Mouse (Mus musculus) intestine, embryonic 14.5 days (tissue): ENCODE data around the gene Rab21. TPM values are rescaled to one million over a fixed set of nuclear protein-coding genes. Genes with fewer than 3 reads are reported as not detected.

Experiments
- polyA plus RNA-seq: library from polyadenylated mRNA; unstranded; fragments of >200 nt; fragmentation: Nextera tagmentation; extraction: Ambion mirVana; gene quantifications from 2 replicates; pipeline ENCODE4 v1.2.1, GENCODE M21; 2014

Rab21 gene
- polyA plus RNA-seq, 1 experiment from 2014 or later: 7.5 TPM

Other genes with a start within 250 kb of the Rab21 start
- not detected in 2 replicates for gene Tph2, start 130.6 kb downstream of the Rab21 start, polyA plus RNA-seq
- gene Tbc1d15, start 64.1 kb downstream of the Rab21 start, polyA plus RNA-seq: 64.1 and 66.1 TPM in 2 replicates
- gene Tmem19, start 46.9 kb upstream of the Rab21 start, polyA plus RNA-seq: 26.5 and 33.2 TPM in 2 replicates
- gene Thap2, start 68.8 kb upstream of the Rab21 start, polyA plus RNA-seq: 17.5 and 20.3 TPM in 2 replicates
- 24.5 and 25.3 TPM in 2 replicates for gene Zfc3h1, start 69.4 kb upstream of the Rab21 start, polyA plus RNA-seq